Mouse (Mus musculus): Measurements from ENCODE around the gene Cdk5rap3.

Cdk5rap3 gene

GRCm38 (mm10) chr11:96916044-96916884 is at the start of gene Cdk5rap3:
Gene Cdk5rap3 (minus strand): TSS chr11:96916496.
- DNase-seq, result peak; percentile 99

- DNase-seq, result peak; percentile 87
These were observed 47.3 kb upstream of the Cdk5rap3 start for GRCm38 (mm10) chr11:96963580-96963979.

GRCm38 (mm10) chr11:96957061-96957805 is 40.9 kb upstream of the Cdk5rap3 start:
- DNase-seq, result no peak

GRCm38 (mm10) chr11:96956009-96956724 is 39.9 kb upstream of the Cdk5rap3 start:
- no peak for DNase-seq

GRCm38 (mm10) chr11:96955094-96955493 is 38.8 kb upstream of the Cdk5rap3 start:
- no peak for DNase-seq

- DNase-seq, result no peak
These were observed 36.6 kb upstream of the Cdk5rap3 start for GRCm38 (mm10) chr11:96952896-96953295.

GRCm38 (mm10) chr11:96952426-96952825 is 36.1 kb upstream of the Cdk5rap3 start:
- no peak for DNase-seq

GRCm38 (mm10) chr11:96950767-96951166 is 34.5 kb upstream of the Cdk5rap3 start:
- DNase-seq, result no peak

- no peak for DNase-seq
These were observed 31.6 kb upstream of the Cdk5rap3 start for GRCm38 (mm10) chr11:96947849-96948248.

- DNase-seq, result no peak
These were observed 30.2 kb upstream of the Cdk5rap3 start for GRCm38 (mm10) chr11:96946498-96946897.

- DNase-seq, result no peak
These were observed 28.7 kb upstream of the Cdk5rap3 start for GRCm38 (mm10) chr11:96944844-96945580.

GRCm38 (mm10) chr11:96943746-96944304 is 27.5 kb upstream of the Cdk5rap3 start, which contains the start of gene Pnpo:
Gene Pnpo (minus strand): TSS chr11:96943986.
- DNase-seq, result peak; percentile 87

GRCm38 (mm10) chr11:96941989-96942590 is 25.8 kb upstream of the Cdk5rap3 start:
- no peak for DNase-seq

- no peak for DNase-seq
These were observed 24.5 kb upstream of the Cdk5rap3 start for GRCm38 (mm10) chr11:96940578-96941465.

- DNase-seq, result no peak
These were observed 22.1 kb upstream of the Cdk5rap3 start for GRCm38 (mm10) chr11:96938426-96938800.

GRCm38 (mm10) chr11:96937549-96938425 is 21.5 kb upstream of the Cdk5rap3 start:
- DNase-seq, result no peak

GRCm38 (mm10) chr11:96935872-96936650 is 19.8 kb upstream of the Cdk5rap3 start:
- DNase-seq, result no peak

GRCm38 (mm10) chr11:96934921-96935356 is 18.6 kb upstream of the Cdk5rap3 start:
- DNase-seq, result no peak
